Comparison of ENCODE assay signal across 35 mouse cellular contexts in genomic region chr5:144054340-144054739, GRCm38 (mm10). TPM values are rescaled to one million over a fixed set of nuclear protein-coding genes. Genes with fewer than 3 reads are reported as not detected.
DNase-seq lines count a peak whose midpoint lies in the region; ATAC-seq lines count a peak whose summit lies in the region.
"Had no signal": no experiment of that assay in that cellular context is flagged by ENCODE, and none has a peak within 500 bp of the region (broad histone marks: within the 10 kb centered on the region; RNA-seq: fewer than 3 reads in every experiment).

No protein-coding gene starts in this region.

- H3K36me3 ChIP-seq in kidney, embryonic 14.5 days (ENCODE audit: control insufficient read depth, insufficient read depth, low read length), result no peaks in the 10 kb centered on the region
- no peaks in the 10 kb centered on the region for H3K36me3 ChIP-seq in forebrain, embryonic 14.5 days (ENCODE audit: control insufficient read depth, insufficient read depth, low read length)
- H3K36me3 ChIP-seq in hindbrain, embryonic 13.5 days, result no peaks in the 10 kb centered on the region
- H3K36me3 ChIP-seq: embryonic facial prominence, embryonic 12.5 days; forebrain, embryonic 10.5 days; G1E; hindbrain, embryonic 15.5 days had no signal

- no peak overlapping the region for H3K4me3 ChIP-seq in kidney, embryonic 14.5 days (ENCODE audit: low read length)
- no peak overlapping the region for H3K4me3 ChIP-seq in forebrain, embryonic 14.5 days (ENCODE audit: low read depth, low read length)
- H3K4me3 ChIP-seq in hindbrain, embryonic 13.5 days, result no peak overlapping the region
- H3K4me3 ChIP-seq: embryonic facial prominence, embryonic 12.5 days; forebrain, embryonic 10.5 days; gastrocnemius, adult 2 months; hindbrain, embryonic 15.5 days had no signal

- ATAC-seq in kidney, embryonic 14.5 days (ENCODE audit: low FRiP score, low TSS enrichment), result no peak
- ATAC-seq in forebrain, embryonic 14.5 days, result no peak
- no peak for ATAC-seq in hindbrain, embryonic 13.5 days (ENCODE audit: low FRiP score)
- ATAC-seq: forebrain, embryonic 16.5 days; inflammation-experienced regulatory T-cells, adult 6 months; midbrain, embryonic 16.5 days had no signal

- no peaks in the 10 kb centered on the region for H3K27me3 ChIP-seq in kidney, embryonic 14.5 days (ENCODE audit: control insufficient read depth, insufficient read depth, low read length)
- H3K27me3 ChIP-seq in forebrain, embryonic 14.5 days (replicated peaks; ENCODE audit: control insufficient read depth, insufficient read depth, low read length), result no peaks in the 10 kb centered on the region
- no peaks in the 10 kb centered on the region for H3K27me3 ChIP-seq in hindbrain, embryonic 13.5 days
- H3K27me3 ChIP-seq: embryonic facial prominence, embryonic 12.5 days; hindbrain, embryonic 15.5 days had no signal

- peak; percentile 21 for DNase-seq in adrenal gland, postnatal 14 days
- no peak for DNase-seq in adrenal gland, postnatal 25 days
- DNase-seq in kidney, postnatal 14 days, result peak; percentile 31
- DNase-seq in kidney, postnatal 25 days, result peak; percentile 55 to 56
- no peak for DNase-seq in forebrain, embryonic 14.5 days (ENCODE audit: low spot score)
- DNase-seq: cerebellum, adult 9-10 months; embryo, embryonic 11 days; gastrocnemius, adult 2 months; gastrocnemius, postnatal 36 days; heart, adult 18-20 months; heart, postnatal 36 days; liver; lung, postnatal 36 days; right cerebral cortex, postnatal 25 days; thymus, adult 2 months; thymus, postnatal 36 days had no signal

- H3K4me2 ChIP-seq in kidney, embryonic 14.5 days (replicated peaks; ENCODE audit: low read depth, low read length), result no peak overlapping the region
- no peak overlapping the region for H3K4me2 ChIP-seq in forebrain, embryonic 14.5 days (ENCODE audit: low read length)
- H3K4me2 ChIP-seq in hindbrain, embryonic 13.5 days, result no peak overlapping the region
- H3K4me2 ChIP-seq: embryonic facial prominence, embryonic 12.5 days; heart, embryonic 11.5 days; hindbrain, embryonic 15.5 days; midbrain, embryonic 11.5 days had no signal

- H3K9me3 ChIP-seq in kidney, embryonic 14.5 days (ENCODE audit: control insufficient read depth, low read length), result no peaks in the 10 kb centered on the region
- no peaks in the 10 kb centered on the region for H3K9me3 ChIP-seq in forebrain, embryonic 14.5 days (replicated peaks; ENCODE audit: control insufficient read depth, low read length)
- H3K9me3 ChIP-seq in hindbrain, embryonic 13.5 days, result no peaks in the 10 kb centered on the region
- H3K9me3 ChIP-seq: embryonic facial prominence, embryonic 12.5 days; forebrain, embryonic 10.5 days; G1E; hindbrain, embryonic 15.5 days had no signal

- H3K27ac ChIP-seq in kidney, embryonic 14.5 days (ENCODE audit: low read depth, low read length), result no peak overlapping the region
- H3K27ac ChIP-seq in forebrain, embryonic 14.5 days (ENCODE audit: low read depth, low read length), result no peak overlapping the region
- no peak overlapping the region for H3K27ac ChIP-seq in hindbrain, embryonic 13.5 days
- H3K27ac ChIP-seq: embryonic facial prominence, embryonic 12.5 days; forebrain, embryonic 10.5 days; gastrocnemius, adult 2 months; hindbrain, embryonic 15.5 days had no signal

- WGBS in kidney, embryonic 14.5 days, result 83% methylated on average over 6 of the region's 6 CpGs
- 93% methylated on average over 6 of the region's 6 CpGs for WGBS in forebrain, embryonic 14.5 days
- 89% methylated on average over 6 of the region's 6 CpGs for WGBS in hindbrain, embryonic 13.5 days

- no peaks in the 10 kb centered on the region for H3K4me1 ChIP-seq in kidney, embryonic 14.5 days (ENCODE audit: control insufficient read depth, insufficient read depth, low read length)
- H3K4me1 ChIP-seq in forebrain, embryonic 14.5 days (ENCODE audit: control insufficient read depth, insufficient read depth, low read length), result no peaks in the 10 kb centered on the region
- H3K4me1 ChIP-seq in hindbrain, embryonic 13.5 days (replicated peaks), result no peaks in the 10 kb centered on the region; the same call in 1 of the 2 replicates
- H3K4me1 ChIP-seq: embryonic facial prominence, embryonic 12.5 days; forebrain, embryonic 10.5 days; hindbrain, embryonic 15.5 days had no signal

- no peak overlapping the region for H3K9ac ChIP-seq in kidney, embryonic 14.5 days (ENCODE audit: low read depth, low read length)
- no peak overlapping the region for H3K9ac ChIP-seq in forebrain, embryonic 14.5 days (ENCODE audit: low read length)
- no peak overlapping the region for H3K9ac ChIP-seq in hindbrain, embryonic 13.5 days
- H3K9ac ChIP-seq: embryonic facial prominence, embryonic 12.5 days; hindbrain, embryonic 15.5 days had no signal

RNA-seq across cellular contexts. Expression of gene Ocm, which starts 27.9 kb away (rescaled TPM):
- total RNA-seq in adrenal gland, postnatal 14 days (2021), result not detected in 2 replicates
- total RNA-seq in adrenal gland, postnatal 25 days (2021), result not detected in 2 replicates
- 6.5 and 8.2 TPM in 2 replicates for polyA plus RNA-seq in kidney, embryonic 14.5 days (2014; fragmentation: Nextera tagmentation; extraction: Ambion mirVana)
- polyA plus RNA-seq in forebrain, embryonic 14.5 days (2014; fragmentation: Nextera tagmentation; extraction: Ambion mirVana), result 0.90 TPM in 1 of 2 replicates, not detected in the other
- 0.70 TPM in 1 of 2 replicates, not detected in the other for polyA plus RNA-seq in hindbrain, embryonic 13.5 days (2015; fragmentation: Nextera tagmentation; extraction: Ambion mirVana)
- total RNA-seq: adrenal gland, postnatal 4 days; G1E; gastrocnemius, adult 2 months; gastrocnemius, postnatal 36 days; heart, adult 18-20 months; heart, postnatal 36 days; layer of hippocampus, adult 18-20 months; megakaryocyte, adult 5-6 weeks; neutrophil, adult 5-6 weeks had no signal
- polyA plus RNA-seq: embryonic facial prominence, embryonic 12.5 days; forebrain, embryonic 10.5 days; forebrain, embryonic 16.5 days; G1E; heart, embryonic 11.5 days; hindbrain, embryonic 15.5 days; inflammation-experienced regulatory T-cells, adult 6 months; limb, embryonic 11.5 days; liver, embryonic 16.5 days; midbrain, embryonic 11.5 days; midbrain, embryonic 16.5 days; neural tube, embryonic 11.5 days; spleen, adult 2 months; thymus, adult 2 months had no signal

RNA-seq across cellular contexts. Expression of gene Ccz1, which starts 39.7 kb away (rescaled TPM):
- total RNA-seq in adrenal gland, postnatal 14 days (2021), result 47.6 and 59.7 TPM in 2 replicates
- total RNA-seq in adrenal gland, postnatal 25 days (2021), result 61.5 and 66.8 TPM in 2 replicates
- 85.2 and 97.1 TPM in 2 replicates for polyA plus RNA-seq in kidney, embryonic 14.5 days (2014; fragmentation: Nextera tagmentation; extraction: Ambion mirVana)
- polyA plus RNA-seq in forebrain, embryonic 14.5 days (2014; fragmentation: Nextera tagmentation; extraction: Ambion mirVana), result 93.0 and 98.1 TPM in 2 replicates
- 80.9 and 88.5 TPM in 2 replicates for polyA plus RNA-seq in hindbrain, embryonic 13.5 days (2015; fragmentation: Nextera tagmentation; extraction: Ambion mirVana)

RNA-seq across cellular contexts. Expression of gene Lmtk2, which starts 45.9 kb away (rescaled TPM):
- total RNA-seq in adrenal gland, postnatal 14 days (2021), result 26.2 and 28.0 TPM in 2 replicates
- total RNA-seq in adrenal gland, postnatal 25 days (2021), result 32.9 and 34.8 TPM in 2 replicates
- polyA plus RNA-seq in kidney, embryonic 14.5 days (2014; fragmentation: Nextera tagmentation; extraction: Ambion mirVana), result 4.1 and 6.8 TPM in 2 replicates
- polyA plus RNA-seq in forebrain, embryonic 14.5 days (2014; fragmentation: Nextera tagmentation; extraction: Ambion mirVana), result 5.2 and 7.4 TPM in 2 replicates
- polyA plus RNA-seq in hindbrain, embryonic 13.5 days (2015; fragmentation: Nextera tagmentation; extraction: Ambion mirVana), result 7.2 and 7.5 TPM in 2 replicates

Comparison
In these comparisons a context has a peak if more than half of its experiments do, and no peak if none do; other contexts are left out.
1. DNase-seq: peak in adrenal gland, postnatal 14 days (single experiment), kidney, postnatal 14 days (single experiment) and kidney, postnatal 25 days (2 of 2); none in adrenal gland, postnatal 25 days (single experiment) and forebrain, embryonic 14.5 days (single experiment).